Mouse (Mus musculus) neural tube, embryonic 13.5 days (tissue): ENCODE measurements at regions not wholly inside any gene's neighbourhood (a gene's known extent, or its start where the extent isn't known, plus 50 kb on each side); places are given as distances from the start of the nearest gene placed in this dataset.

Source experiments
- ATAC-seq: fragments of 200-750 bp; cut with Nextera tagmentation; 2 replicates; pipeline ENCODE4 v1.8.0; 2017; ENCODE audit warnings: low read depth, mild to moderate bottlenecking, moderate TSS enrichment, moderate library complexity
- H3K27ac ChIP-seq: fragments of 300-500 bp; sonication (generic); replicated peaks from 2 replicates; pipeline ENCODE4 v1.5.1; 2015; ENCODE audit warnings: moderate library complexity, mild to moderate bottlenecking, inconsistent platforms
- H3K27me3 ChIP-seq: fragments of 300-500 bp; sonication (generic); 2 replicates; pipeline ENCODE4 v1.6.1; 2015; ENCODE audit warnings: mild to moderate bottlenecking, inconsistent platforms
- H3K36me3 ChIP-seq: fragments of 300-500 bp; sonication (generic); 2 replicates; pipeline ENCODE4 v1.6.1; 2015; ENCODE audit warnings: mild to moderate bottlenecking, inconsistent platforms
- H3K4me1 ChIP-seq: fragments of 300-500 bp; sonication (generic); replicated peaks from 2 replicates; pipeline ENCODE4 v1.6.1; 2015; ENCODE audit warnings: inconsistent platforms
- H3K4me2 ChIP-seq: fragments of 300-500 bp; sonication (generic); 2 replicates; pipeline ENCODE4 v1.6.1; 2015; ENCODE audit warnings: inconsistent platforms, mild to moderate bottlenecking, moderate library complexity
- H3K4me3 ChIP-seq: fragments of 300-500 bp; sonication (generic); 2 replicates; pipeline ENCODE4 v1.5.1; 2015; ENCODE audit warnings: mild to moderate bottlenecking, inconsistent platforms
- H3K9ac ChIP-seq: fragments of 300-500 bp; sonication (generic); 2 replicates; pipeline ENCODE4 v1.6.1; 2015; ENCODE audit warnings: moderate library complexity, mild to moderate bottlenecking, inconsistent platforms
- H3K9me3 ChIP-seq: fragments of 300-500 bp; sonication (generic); 2 replicates; pipeline ENCODE4 v1.6.1; 2016; ENCODE audit warnings: inconsistent platforms
- WGBS: fragments of 180-500 bp; shearing (Covaris S2); methylation state at CpG from one replicate; pipeline ENCODE4 v1.1.7; 2015; 5-methylcytosine and 5-hydroxymethylcytosine counted together

- no peaks in the 10 kb centered on the region for H3K9me3 ChIP-seq
- ATAC-seq, result no peak
- H3K27ac ChIP-seq, result no peak overlapping the region
- no peaks in the 10 kb centered on the region for H3K27me3 ChIP-seq
- H3K9ac ChIP-seq, result no peak overlapping the region
- no peak overlapping the region for H3K4me3 ChIP-seq
- no peaks in the 10 kb centered on the region for H3K36me3 ChIP-seq
- H3K4me2 ChIP-seq, result no peak overlapping the region
- 78% methylated on average over 5 of the region's 5 CpGs for WGBS
- H3K4me1 ChIP-seq, result peaks cover 36% of the 10 kb centered on the region
Measured at GRCm38 (mm10) chr14:76877306-76877705, 159.3 kb upstream of the Ccdc122 start.

- 55% methylated on average over 7 of the region's 7 CpGs for WGBS
- H3K36me3 ChIP-seq, result no peaks in the 10 kb centered on the region
- ATAC-seq, result no peak
- no peak overlapping the region for H3K9ac ChIP-seq
- peaks cover 29% of the 10 kb centered on the region for H3K4me1 ChIP-seq
- no peak overlapping the region for H3K4me3 ChIP-seq
- H3K9me3 ChIP-seq, result no peaks in the 10 kb centered on the region
- H3K27me3 ChIP-seq, result no peaks in the 10 kb centered on the region
- no peak overlapping the region for H3K4me2 ChIP-seq
- 0 out of 2 replicates have a peak overlapping the region, but pooled peaks have one; percentile 78 for H3K27ac ChIP-seq
Measured at GRCm38 (mm10) chr14:76876015-76876414, 160.6 kb upstream of the Ccdc122 start.

- no peak overlapping the region for H3K4me2 ChIP-seq
- no peaks in the 10 kb centered on the region for H3K27me3 ChIP-seq
- ATAC-seq, result peak; percentile 40; the same call in 1 of the 2 replicates
- H3K27ac ChIP-seq, result peak overlapping the region; percentile 78
- H3K4me1 ChIP-seq, result peaks cover 29% of the 10 kb centered on the region
- H3K9me3 ChIP-seq, result no peaks in the 10 kb centered on the region
- H3K36me3 ChIP-seq, result no peaks in the 10 kb centered on the region
- H3K4me3 ChIP-seq, result no peak overlapping the region
- WGBS, result 53% methylated on average over 8 of the region's 8 CpGs
- peak overlapping the region; percentile 45; the same call in 1 of the 2 replicates for H3K9ac ChIP-seq
Measured at GRCm38 (mm10) chr14:76875266-76875900, 161.2 kb upstream of the Ccdc122 start.

- H3K4me3 ChIP-seq, result no peak overlapping the region
- peak overlapping the region; percentile 45; the same call in 1 of the 2 replicates for H3K9ac ChIP-seq
- no peaks in the 10 kb centered on the region for H3K27me3 ChIP-seq
- no peak overlapping the region for H3K4me2 ChIP-seq
- H3K4me1 ChIP-seq, result peaks cover 29% of the 10 kb centered on the region
- H3K36me3 ChIP-seq, result no peaks in the 10 kb centered on the region
- peak overlapping the region; percentile 78 for H3K27ac ChIP-seq
- ATAC-seq, result peak; percentile 77
- 24% methylated on average over 8 of the region's 8 CpGs for WGBS
- H3K9me3 ChIP-seq, result no peaks in the 10 kb centered on the region
Measured at GRCm38 (mm10) chr14:76874542-76875265, 161.9 kb upstream of the Ccdc122 start.

DNA sequence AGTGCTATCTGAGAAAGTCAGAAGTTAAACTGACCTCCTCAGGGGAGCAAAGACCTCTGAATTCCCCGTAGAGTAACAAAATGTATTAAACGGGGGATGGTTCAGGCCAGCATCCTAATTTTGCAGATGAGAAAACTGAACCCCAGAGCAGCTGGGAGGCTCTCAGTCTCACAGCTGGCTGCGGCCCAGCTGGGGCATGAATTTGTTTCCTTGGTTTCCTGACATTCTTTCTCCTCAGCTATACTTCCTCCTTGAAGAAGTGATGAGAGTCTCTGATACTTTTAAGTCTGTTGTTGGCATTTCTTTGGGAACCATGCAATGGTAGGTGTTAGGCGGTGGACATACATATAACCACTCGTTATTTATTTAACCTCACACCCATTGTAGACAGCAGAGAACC is 162.9 kb upstream of the Ccdc122 start:
- no peak overlapping the region for H3K4me2 ChIP-seq
- no peaks in the 10 kb centered on the region for H3K36me3 ChIP-seq
- no peak overlapping the region for H3K4me3 ChIP-seq
- no peak overlapping the region for H3K9ac ChIP-seq
- WGBS, result 75% methylated on average over 5 of the region's 5 CpGs
- H3K9me3 ChIP-seq, result no peaks in the 10 kb centered on the region
- ATAC-seq, result no peak
- H3K27me3 ChIP-seq, result no peaks in the 10 kb centered on the region
- H3K4me1 ChIP-seq, result peaks cover 29% of the 10 kb centered on the region
- H3K27ac ChIP-seq, result peak overlapping the region; percentile 78; the same call in 1 of the 2 replicates

DNA sequence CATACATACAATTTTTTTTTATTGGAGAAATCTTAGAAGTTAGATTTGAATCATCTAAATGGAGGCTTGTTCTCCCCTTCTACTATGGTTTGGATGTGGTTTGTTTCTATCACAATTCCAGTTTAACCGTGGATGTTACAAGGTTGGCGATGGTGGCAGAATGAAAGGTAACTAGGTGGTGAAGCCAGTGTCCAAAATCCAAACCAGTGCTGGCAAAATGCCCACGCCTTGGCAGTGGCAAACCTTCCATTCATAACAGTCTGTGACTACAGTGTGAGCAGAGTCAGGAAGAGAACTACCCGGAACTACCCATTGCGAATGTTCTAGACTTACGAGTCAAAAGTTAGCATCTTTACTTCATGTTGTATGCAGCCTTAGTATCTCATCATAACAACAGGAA is 163.6 kb upstream of the Ccdc122 start:
- Histone ChIP-seq H3K9me3 (no peaks in the 10 kb centered on the region), H3K4me2 (no peak overlapping the region), H3K4me1 (peaks cover 29% of the 10 kb centered on the region), H3K4me3 (no peak overlapping the region), H3K27ac (no peak overlapping the region), H3K9ac (no peak overlapping the region), H3K27me3 (no peaks in the 10 kb centered on the region), H3K36me3 (no peaks in the 10 kb centered on the region)
- no peak for ATAC-seq
- WGBS, result 91% methylated on average over 6 of the region's 6 CpGs

DNA sequence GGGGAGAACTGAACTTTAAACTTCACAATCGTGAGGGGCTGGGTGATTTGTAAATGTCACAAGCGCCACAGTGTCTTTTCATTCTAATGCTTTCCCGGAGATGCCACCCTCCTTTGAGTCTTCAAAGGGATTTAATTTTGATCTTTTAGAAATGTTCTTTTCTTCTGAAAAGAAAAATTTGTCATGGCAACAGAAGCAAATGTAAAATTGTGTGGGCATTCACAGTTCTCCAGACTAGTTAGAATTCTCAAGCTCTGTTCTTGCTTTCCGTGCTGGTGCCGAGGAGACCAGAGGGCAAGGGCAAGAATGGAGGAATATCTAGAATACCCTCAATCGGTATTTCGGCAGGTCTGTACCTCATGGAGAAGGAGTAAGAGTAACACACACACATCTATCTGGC is 164.1 kb upstream of the Ccdc122 start:
- 87% methylated on average over 7 of the region's 7 CpGs for WGBS
- no peaks in the 10 kb centered on the region for H3K36me3 ChIP-seq

DNA sequence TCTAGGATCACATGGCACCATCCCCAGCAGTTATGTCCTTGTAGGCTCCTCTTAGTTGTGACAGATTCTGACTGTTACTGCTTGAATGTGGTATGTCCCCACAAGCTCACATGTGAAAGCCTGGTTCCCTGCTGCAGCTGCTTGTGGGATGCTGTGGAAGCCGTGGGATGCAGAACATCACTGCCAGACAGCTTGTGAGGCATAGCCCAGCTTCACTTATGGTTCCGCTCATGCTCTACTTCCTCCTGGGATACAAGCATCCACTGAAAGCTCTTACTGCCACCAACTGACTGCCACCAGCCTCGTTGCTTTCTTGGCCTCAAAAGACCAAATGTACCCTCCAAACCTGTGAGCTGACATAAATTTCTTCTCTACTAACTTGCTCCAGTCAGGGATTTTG is 167.7 kb upstream of the Ccdc122 start:
- ATAC-seq, result no peak
- WGBS, result 86% methylated on average over 3 of the region's 3 CpGs
- Histone ChIP-seq H3K9ac (no peak overlapping the region), H3K4me1 (peaks cover 6% of the 10 kb centered on the region; the same call in 1 of the 2 replicates), H3K27ac (no peak overlapping the region), H3K9me3 (no peaks in the 10 kb centered on the region), H3K36me3 (no peaks in the 10 kb centered on the region), H3K4me2 (no peak overlapping the region), H3K4me3 (no peak overlapping the region), H3K27me3 (no peaks in the 10 kb centered on the region)

More for the DNA sequence above, 164.1 kb upstream of the Ccdc122 start:
- Histone ChIP-seq H3K27ac (no peak overlapping the region), H3K9ac (no peak overlapping the region), H3K27me3 (no peaks in the 10 kb centered on the region), H3K4me3 (no peak overlapping the region), H3K4me1 (peaks cover 29% of the 10 kb centered on the region), H3K9me3 (no peaks in the 10 kb centered on the region), H3K4me2 (no peak overlapping the region)
- no peak for ATAC-seq

DNA sequence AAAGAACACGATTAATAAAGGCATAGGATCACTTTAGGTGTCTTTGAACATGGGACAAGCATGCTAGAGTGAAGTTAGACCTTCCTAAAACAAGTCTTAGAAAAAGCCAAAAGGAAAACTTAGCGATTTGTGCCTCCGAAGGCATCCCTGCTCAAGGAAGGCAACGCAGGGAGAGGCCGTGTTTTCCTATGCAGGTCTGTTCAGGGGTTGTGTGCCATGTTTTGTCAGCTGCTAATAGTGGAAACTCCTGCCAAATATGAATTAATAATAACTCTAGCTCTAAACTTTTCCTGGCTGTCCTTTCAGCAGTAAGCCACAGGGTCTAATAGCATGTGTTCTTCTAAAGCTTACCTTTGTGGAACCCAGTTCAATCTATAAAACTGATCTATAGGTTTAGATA is 168.4 kb upstream of the Ccdc122 start:
- H3K36me3 ChIP-seq, result no peaks in the 10 kb centered on the region
- ATAC-seq, result no peak
- no peaks in the 10 kb centered on the region for H3K4me1 ChIP-seq
- H3K27me3 ChIP-seq, result no peaks in the 10 kb centered on the region
- no peak overlapping the region for H3K9ac ChIP-seq
- H3K27ac ChIP-seq, result no peak overlapping the region
- H3K9me3 ChIP-seq, result no peaks in the 10 kb centered on the region
- no peak overlapping the region for H3K4me3 ChIP-seq
- 87% methylated on average over 5 of the region's 5 CpGs for WGBS
- H3K4me2 ChIP-seq, result no peak overlapping the region

- H3K9ac ChIP-seq, result no peak overlapping the region
- H3K4me2 ChIP-seq, result no peak overlapping the region
- no peaks in the 10 kb centered on the region for H3K9me3 ChIP-seq
- H3K27me3 ChIP-seq, result no peaks in the 10 kb centered on the region
- no peak overlapping the region for H3K4me3 ChIP-seq
- no peak for ATAC-seq
- 24% methylated on average over 4 of the region's 4 CpGs for WGBS
- H3K4me1 ChIP-seq, result no peaks in the 10 kb centered on the region
- no peak overlapping the region for H3K27ac ChIP-seq
- no peaks in the 10 kb centered on the region for H3K36me3 ChIP-seq
Measured at GRCm38 (mm10) chr14:76864664-76865063, 171.9 kb upstream of the Ccdc122 start.

DNA sequence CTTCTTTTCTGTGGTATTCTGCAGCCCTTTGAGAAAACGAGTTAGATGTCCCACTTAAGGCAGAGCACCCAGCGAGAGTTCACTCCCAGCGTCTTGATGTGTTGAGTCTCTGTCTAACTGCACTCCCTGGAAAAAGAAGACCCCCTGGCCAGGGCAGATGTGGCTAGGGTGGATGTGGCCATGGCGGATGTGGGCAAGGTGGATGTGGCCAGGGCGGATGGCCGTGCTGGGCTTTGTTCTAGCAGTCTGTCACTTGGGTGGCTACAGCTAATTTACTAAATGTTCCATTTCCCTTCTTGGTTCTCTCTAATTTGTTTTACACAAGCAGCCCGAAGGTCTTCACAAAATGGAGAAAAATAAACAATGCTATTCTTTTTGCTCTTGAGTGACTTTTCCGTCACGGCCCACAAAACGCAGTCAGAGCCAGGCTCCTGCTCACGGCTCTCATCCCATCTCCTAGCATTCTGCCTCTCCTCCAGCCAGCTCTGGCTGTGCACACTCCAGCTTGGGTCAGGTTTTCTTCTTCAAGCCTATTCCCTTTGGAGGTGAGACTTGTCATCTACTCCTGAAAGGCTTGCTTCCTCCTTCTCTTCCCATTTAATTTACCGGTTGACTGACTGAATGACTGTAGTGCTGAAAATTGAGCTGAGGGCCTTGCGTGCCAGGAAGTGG is 173.4 kb upstream of the Ccdc122 start:
- H3K4me1 ChIP-seq, result no peaks in the 10 kb centered on the region
- 0 out of 2 replicates have a peak overlapping the region, but pooled peaks have one; percentile 18 for H3K27ac ChIP-seq
- 78% methylated on average over 13 of the region's 13 CpGs for WGBS
- H3K36me3 ChIP-seq, result no peaks in the 10 kb centered on the region
- H3K4me2 ChIP-seq, result no peak overlapping the region
- no peak for ATAC-seq
- no peak overlapping the region for H3K4me3 ChIP-seq
- H3K9ac ChIP-seq, result no peak overlapping the region
- no peaks in the 10 kb centered on the region for H3K9me3 ChIP-seq
- H3K27me3 ChIP-seq, result no peaks in the 10 kb centered on the region

GRCm38 (mm10) chr14:76858396-76858795 is 178.2 kb upstream of the Ccdc122 start:
- H3K4me1 ChIP-seq, result no peaks in the 10 kb centered on the region

More at GRCm38 (mm10) chr14:76858396-76858795, 178.2 kb upstream of the Ccdc122 start:
- Histone ChIP-seq H3K27me3 (no peaks in the 10 kb centered on the region), H3K9ac (no peak overlapping the region), H3K4me3 (no peak overlapping the region), H3K4me2 (no peak overlapping the region), H3K36me3 (no peaks in the 10 kb centered on the region), H3K9me3 (no peaks in the 10 kb centered on the region), H3K27ac (no peak overlapping the region)
- ATAC-seq, result no peak
- WGBS, result 70% methylated on average over 5 of the region's 5 CpGs
